Mouse (Mus musculus) embryo, embryonic 10 days (tissue): ENCODE measurements around the gene Hcn4.

ENCODE experiments used
- DNase-seq: peaks from one replicate; pipeline ENCODE4 v3.0.0-alpha.2; 2015; ENCODE audit warnings: low spot score

Gene Hcn4

GRCm38 (mm10) chr9:58849576-58850315 is 26.5 kb downstream of the Hcn4 start:
- DNase-seq: peak; percentile 55

- no peak for DNase-seq
Observed at GRCm38 (mm10) chr9:58854931-58855330, 31.7 kb downstream of the Hcn4 start.

- DNase-seq: peak; percentile 53
Observed at GRCm38 (mm10) chr9:58859080-58859635, 35.9 kb downstream of the Hcn4 start.

GRCm38 (mm10) chr9:58863826-58864225 is 40.6 kb downstream of the Hcn4 start:
- peak; percentile 41 for DNase-seq

GRCm38 (mm10) chr9:58871141-58871540 is 47.9 kb downstream of the Hcn4 start:
- DNase-seq: no peak

GRCm38 (mm10) chr9:58873541-58874324 is 50.5 kb downstream of the Hcn4 start:
- DNase-seq: peak; percentile 86

- DNase-seq: no peak
Observed at GRCm38 (mm10) chr9:58874354-58874753, 51.1 kb downstream of the Hcn4 start.

GRCm38 (mm10) chr9:58875439-58875838 is 52.2 kb downstream of the Hcn4 start:
- DNase-seq: no peak

GRCm38 (mm10) chr9:58876946-58877625 is 53.9 kb downstream of the Hcn4 start:
- no peak for DNase-seq

- no peak for DNase-seq
Observed at GRCm38 (mm10) chr9:58879836-58880235, 56.6 kb downstream of the Hcn4 start.

- DNase-seq: no peak
Observed at GRCm38 (mm10) chr9:58882686-58883085, 59.5 kb downstream of the Hcn4 start.

GRCm38 (mm10) chr9:58889782-58890448 is 66.7 kb downstream of the Hcn4 start:
- no peak for DNase-seq

- no peak for DNase-seq
Observed at GRCm38 (mm10) chr9:58890893-58891292, 67.7 kb downstream of the Hcn4 start.

- DNase-seq: no peak
Observed at GRCm38 (mm10) chr9:58891840-58892640, 68.8 kb downstream of the Hcn4 start.

GRCm38 (mm10) chr9:58899602-58900001 is 76.4 kb downstream of the Hcn4 start:
- no peak for DNase-seq

GRCm38 (mm10) chr9:58902869-58903585 is 79.8 kb downstream of the Hcn4 start:
- peak; percentile 51 for DNase-seq
